Mouse (Mus musculus) heart, embryonic 15.5 days (tissue): ENCODE data around the gene Npb. TPM values are rescaled to one million over a fixed set of nuclear protein-coding genes. Genes with fewer than 3 reads are reported as not detected.

Source experiments
- ATAC-seq: fragments of 200-750 bp; cut with Nextera tagmentation; replicated peaks from 2 replicates; pipeline ENCODE4 v1.8.0; 2017; ENCODE audit warnings: low read depth, moderate TSS enrichment; ENCODE audit not compliant: insufficient number of reproducible peaks, insufficient read depth, low FRiP score
- H3K27ac ChIP-seq: fragments of 300-500 bp; sonication (generic); 2 replicates; pipeline ENCODE4 v1.5.1; 2015; ENCODE audit warnings: mild to moderate bottlenecking, inconsistent platforms
- H3K27me3 ChIP-seq: fragments of 300-500 bp; sonication (generic); 2 replicates; pipeline ENCODE4 v1.6.1; 2015; ENCODE audit warnings: inconsistent platforms
- H3K36me3 ChIP-seq: fragments of 300-500 bp; sonication (generic); 2 replicates; pipeline ENCODE4 v1.6.1; 2015; ENCODE audit warnings: mild to moderate bottlenecking, inconsistent platforms
- H3K4me1 ChIP-seq: fragments of 300-500 bp; sonication (generic); replicated peaks from 2 replicates; pipeline ENCODE4 v1.6.1; 2015; ENCODE audit warnings: inconsistent platforms
- H3K4me2 ChIP-seq: fragments of 300-500 bp; sonication (generic); 2 replicates; pipeline ENCODE4 v1.6.1; 2015; ENCODE audit warnings: inconsistent platforms, mild to moderate bottlenecking, moderate library complexity
- H3K4me3 ChIP-seq: fragments of 300-500 bp; sonication (generic); 2 replicates; pipeline ENCODE4 v1.5.1; 2015; ENCODE audit warnings: mild to moderate bottlenecking, inconsistent platforms
- H3K9ac ChIP-seq: fragments of 300-500 bp; sonication (generic); 2 replicates; pipeline ENCODE4 v1.6.1; 2015; ENCODE audit warnings: mild to moderate bottlenecking, inconsistent platforms
- H3K9me3 ChIP-seq: fragments of 300-500 bp; sonication (generic); replicated peaks from 2 replicates; pipeline ENCODE4 v1.6.1; 2016; ENCODE audit warnings: inconsistent platforms
- WGBS: fragments of 180-500 bp; shearing (Covaris S2); methylation state at CpG from one replicate; pipeline ENCODE4 v1.1.7; 2015; ENCODE audit warnings: mixed read lengths; 5-methylcytosine and 5-hydroxymethylcytosine counted together
- polyA plus RNA-seq: library from polyadenylated mRNA; unstranded; fragments of >200 nt; fragmentation: Nextera tagmentation; extraction: Ambion mirVana; gene quantifications from 2 replicates; pipeline ENCODE4 v1.2.1, GENCODE M21; 2015

Npb gene
- polyA plus RNA-seq, 1 experiment from 2014 or later: 13.0 TPM

DNA sequence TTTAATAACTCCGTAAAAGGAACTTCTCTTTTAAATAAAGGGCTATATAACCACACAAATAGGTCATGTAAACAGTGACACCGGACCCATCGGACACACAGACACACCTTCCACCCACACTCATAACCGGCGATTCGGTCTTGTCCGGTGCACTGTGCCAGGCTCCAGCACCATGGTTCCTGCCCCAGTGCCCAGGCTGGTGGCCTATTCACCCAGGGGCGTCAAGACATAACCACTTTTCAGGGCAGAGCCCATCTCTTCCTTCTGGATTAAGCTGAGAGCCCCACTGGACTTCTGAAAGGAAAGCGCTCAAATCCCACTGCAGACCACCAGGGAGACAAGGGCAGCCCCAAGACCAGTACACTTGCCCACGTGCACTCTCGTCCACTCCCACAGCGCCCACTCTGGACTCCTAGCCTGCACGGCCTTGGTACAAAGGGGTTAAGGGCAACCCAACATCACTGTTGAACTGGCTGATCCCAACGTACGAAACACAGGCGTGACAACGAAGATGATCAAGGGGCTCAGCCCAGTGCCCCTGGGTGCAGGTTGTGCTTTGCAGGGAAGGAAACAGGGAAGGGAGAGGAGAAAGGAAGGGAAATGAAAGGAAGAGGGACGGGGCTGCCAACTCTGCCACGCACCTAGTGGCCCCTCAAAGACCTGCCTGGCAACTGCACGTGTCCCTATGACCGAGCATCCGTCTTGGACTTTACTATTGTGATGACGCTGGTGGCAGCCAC is 20.5 kb downstream of the Npb start:
- 88% methylated on average over 23 of the region's 23 CpGs for WGBS
- H3K4me3 ChIP-seq: 0 out of 2 replicates have a peak overlapping the region, but pooled peaks have one; percentile 19
- ATAC-seq: no peak
- H3K9me3 ChIP-seq: no peaks in the 10 kb centered on the region
- no peak overlapping the region for H3K27ac ChIP-seq
- peak overlapping the region; percentile 94; the same call in 1 of the 2 replicates for H3K4me2 ChIP-seq
- H3K36me3 ChIP-seq: peaks cover 15% of the 10 kb centered on the region
- no peaks in the 10 kb centered on the region for H3K27me3 ChIP-seq
- H3K9ac ChIP-seq: no peak overlapping the region
- H3K4me1 ChIP-seq: peaks cover 54% of the 10 kb centered on the region

DNA sequence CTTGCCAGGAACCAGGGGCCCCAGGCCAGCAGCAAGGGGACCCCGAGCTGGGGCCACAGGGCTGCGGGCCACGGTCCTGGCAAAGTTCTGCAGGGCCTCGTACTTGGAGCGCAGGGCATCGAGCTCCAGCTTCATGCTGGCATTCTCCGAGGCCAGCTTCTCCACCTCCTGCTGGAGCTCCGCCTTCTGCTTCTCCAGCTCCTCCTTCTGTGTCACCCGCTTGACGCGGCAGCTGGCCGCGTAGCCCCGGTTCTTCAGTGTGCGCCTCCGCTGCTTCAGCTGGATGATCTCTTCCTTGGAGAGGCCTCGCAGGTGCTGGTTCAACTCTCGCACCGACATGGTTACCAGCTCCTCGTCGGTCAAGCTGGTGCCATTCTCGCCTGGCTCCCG is 21.1 kb downstream of the Npb start:
- peak overlapping the region; percentile 19 for H3K4me3 ChIP-seq
- peak overlapping the region; percentile 58 for H3K27ac ChIP-seq
- no peak overlapping the region for H3K9ac ChIP-seq
- H3K27me3 ChIP-seq: no peaks in the 10 kb centered on the region
- peak overlapping the region; percentile 94 for H3K4me2 ChIP-seq
- ATAC-seq: no peak
- H3K9me3 ChIP-seq: no peaks in the 10 kb centered on the region
- 70% methylated on average over 23 of the region's 23 CpGs for WGBS
- H3K36me3 ChIP-seq: peaks cover 15% of the 10 kb centered on the region
- peaks cover 53% of the 10 kb centered on the region for H3K4me1 ChIP-seq

- Histone ChIP-seq H3K27ac (peak overlapping the region; percentile 58), H3K4me2 (peak overlapping the region; percentile 94), H3K4me3 (peak overlapping the region; percentile 19), H3K4me1 (peaks cover 53% of the 10 kb centered on the region), H3K36me3 (peaks cover 15% of the 10 kb centered on the region), H3K9me3 (no peaks in the 10 kb centered on the region), H3K9ac (peak overlapping the region; percentile 32; the same call in 1 of the 2 replicates), H3K27me3 (no peaks in the 10 kb centered on the region)
- 10% methylated on average over 7 of the region's 7 CpGs for WGBS
- ATAC-seq: no peak
Measured at GRCm38 (mm10) chr11:120629911-120630310, 21.6 kb downstream of the Npb start.

- Histone ChIP-seq H3K27ac (peak overlapping the region; percentile 58), H3K27me3 (no peaks in the 10 kb centered on the region), H3K4me1 (peaks cover 48% of the 10 kb centered on the region), H3K4me3 (peak overlapping the region; percentile 19), H3K4me2 (peak overlapping the region; percentile 94), H3K9me3 (no peaks in the 10 kb centered on the region), H3K9ac (peak overlapping the region; percentile 32; the same call in 1 of the 2 replicates), H3K36me3 (peaks cover 15% of the 10 kb centered on the region)
- ATAC-seq: no peak
- WGBS: 41% methylated on average over 5 of the region's 5 CpGs
Measured at GRCm38 (mm10) chr11:120630401-120630871, 22.2 kb downstream of the Npb start.

- H3K4me3 ChIP-seq: peak overlapping the region; percentile 95
- 36% methylated on average over 7 of the region's 7 CpGs for WGBS
Measured at GRCm38 (mm10) chr11:120630881-120631725, 22.8 kb downstream of the Npb start.

GRCm38 (mm10) chr11:120631726-120632448 is 23.6 kb downstream of the Npb start:
- WGBS: 56% methylated on average over 4 of the region's 4 CpGs
- no peak for ATAC-seq

More at GRCm38 (mm10) chr11:120630881-120631725, 22.8 kb downstream of the Npb start:
- Histone ChIP-seq H3K4me2 (peak overlapping the region; percentile 94), H3K4me1 (peaks cover 44% of the 10 kb centered on the region), H3K9ac (peak overlapping the region; percentile 94; the same call in 1 of the 2 replicates), H3K9me3 (no peaks in the 10 kb centered on the region), H3K27ac (peak overlapping the region; percentile 58), H3K27me3 (no peaks in the 10 kb centered on the region), H3K36me3 (peaks cover 15% of the 10 kb centered on the region)
- ATAC-seq: no peak

DNA sequence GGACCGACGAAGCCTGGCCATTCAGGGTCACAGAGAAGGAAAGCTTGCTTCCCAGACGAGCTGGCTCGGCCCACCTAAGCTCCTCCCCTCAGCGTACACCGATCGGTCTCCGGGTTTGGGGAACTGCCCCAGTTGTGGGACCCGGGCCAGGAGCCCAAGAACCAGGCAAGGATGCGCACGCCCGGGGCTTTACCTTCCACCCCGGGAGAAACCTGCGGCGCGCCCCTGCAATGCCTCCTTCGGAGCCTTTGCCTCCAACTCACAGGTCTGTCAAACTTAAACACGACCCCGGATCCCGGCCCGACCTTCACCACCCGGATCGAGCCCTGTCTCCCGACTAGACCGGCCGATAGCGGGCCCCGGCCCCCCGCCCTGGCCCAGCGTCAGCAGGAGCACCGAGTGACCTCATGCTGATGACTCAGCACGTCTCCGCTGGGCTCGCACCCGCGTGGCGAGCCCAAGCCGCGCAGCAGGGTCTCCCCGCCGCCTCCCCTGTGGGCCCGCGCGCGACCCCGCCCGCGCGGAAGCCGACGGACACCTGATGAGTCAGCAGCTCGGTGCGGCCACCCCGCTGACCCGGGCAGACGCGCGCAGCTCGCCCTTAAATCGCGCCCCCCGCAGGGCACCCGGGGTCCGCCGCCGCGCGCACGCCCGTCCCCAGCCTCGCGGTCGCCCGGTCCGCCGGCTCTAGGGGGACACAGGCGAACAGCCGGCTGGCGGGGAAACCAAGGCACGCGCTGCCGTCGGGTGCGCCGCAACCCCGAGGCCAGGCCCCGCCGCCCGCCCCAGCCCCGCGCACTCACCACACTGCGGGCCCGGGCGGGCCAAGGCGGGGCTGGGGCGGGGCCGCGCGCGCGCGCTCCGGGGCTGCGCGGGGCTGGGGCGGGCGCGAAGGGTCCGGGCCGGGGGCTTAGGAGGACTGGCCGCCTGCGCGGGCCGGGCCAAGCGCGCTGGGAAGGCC is 24.6 kb downstream of the Npb start:
- Histone ChIP-seq H3K4me3 (peak overlapping the region; percentile 95), H3K36me3 (peaks cover 7% of the 10 kb centered on the region; the same call in 1 of the 2 replicates), H3K9ac (peak overlapping the region; percentile 94), H3K27me3 (no peaks in the 10 kb centered on the region), H3K27ac (peak overlapping the region; percentile 86), H3K4me1 (peaks cover 44% of the 10 kb centered on the region), H3K9me3 (no peaks in the 10 kb centered on the region), H3K4me2 (peak overlapping the region; percentile 94)
- ATAC-seq: peak; percentile 80
- under 1% methylated on average over 114 of the region's 116 CpGs for WGBS

More at GRCm38 (mm10) chr11:120631726-120632448, 23.6 kb downstream of the Npb start:
- peaks cover 15% of the 10 kb centered on the region for H3K36me3 ChIP-seq
- no peaks in the 10 kb centered on the region for H3K27me3 ChIP-seq
- H3K9ac ChIP-seq: peak overlapping the region; percentile 94
- peak overlapping the region; percentile 86; the same call in 1 of the 2 replicates for H3K27ac ChIP-seq
- peak overlapping the region; percentile 95 for H3K4me3 ChIP-seq
- H3K9me3 ChIP-seq: no peaks in the 10 kb centered on the region
- H3K4me2 ChIP-seq: peak overlapping the region; percentile 94
- peaks cover 44% of the 10 kb centered on the region for H3K4me1 ChIP-seq

GRCm38 (mm10) chr11:120633520-120634343 is 25.5 kb downstream of the Npb start, which contains the start of gene Mafg:
TSS of gene Mafg (minus strand) at chr11:120633600.
- ATAC-seq: peak; percentile 88
- peak within 1 kb of the TSS; percentile 94 for H3K4me2 ChIP-seq
- H3K27me3 ChIP-seq: no peaks in the 10 kb centered on the region
- peak within 1 kb of the TSS; percentile 94 for H3K9ac ChIP-seq
- H3K36me3 ChIP-seq: peaks cover 5% of the 10 kb centered on the region; the same call in 1 of the 2 replicates
- H3K4me3 ChIP-seq: peak within 1 kb of the TSS; percentile 95
- peaks cover 44% of the 10 kb centered on the region for H3K4me1 ChIP-seq
- WGBS: 10% methylated on average over 54 of the region's 58 CpGs
- H3K27ac ChIP-seq: peak within 1 kb of the TSS; percentile 86
- H3K9me3 ChIP-seq: no peaks in the 10 kb centered on the region

GRCm38 (mm10) chr11:120634810-120635209 is 26.5 kb downstream of the Npb start:
- Histone ChIP-seq H3K27ac (no peak overlapping the region), H3K9ac (no peak overlapping the region), H3K4me2 (no peak overlapping the region), H3K36me3 (no peaks in the 10 kb centered on the region), H3K9me3 (no peaks in the 10 kb centered on the region), H3K4me1 (peaks cover 33% of the 10 kb centered on the region), H3K27me3 (no peaks in the 10 kb centered on the region), H3K4me3 (no peak overlapping the region)
- no peak for ATAC-seq
- WGBS: 84% methylated on average over 5 of the region's 5 CpGs
